Mouse (Mus musculus) heart, embryonic 13.5 days (tissue): Measurements from ENCODE around the gene Npc2. TPM values are rescaled to one million over a fixed set of nuclear protein-coding genes. Genes with fewer than 3 reads are reported as not detected.

Source experiments
- ATAC-seq: fragments of 200-750 bp; cut with Nextera tagmentation; 2 replicates; pipeline ENCODE4 v1.8.0; 2017; ENCODE audit warnings: moderate TSS enrichment; ENCODE audit not compliant: insufficient number of reproducible peaks, low FRiP score, low TSS enrichment; ENCODE audit errors: extremely low read depth
- H3K27ac ChIP-seq: fragments of 300-500 bp; sonication (generic); replicated peaks from 2 replicates; pipeline ENCODE4 v1.5.1; 2015; ENCODE audit warnings: moderate library complexity, mild to moderate bottlenecking, inconsistent platforms
- H3K27me3 ChIP-seq: fragments of 300-500 bp; sonication (generic); replicated peaks from 2 replicates; pipeline ENCODE4 v1.6.1; 2015; ENCODE audit warnings: mild to moderate bottlenecking, inconsistent platforms
- H3K36me3 ChIP-seq: fragments of 300-500 bp; sonication (generic); 2 replicates; pipeline ENCODE4 v1.6.1; 2015; ENCODE audit warnings: mild to moderate bottlenecking, inconsistent platforms
- H3K4me1 ChIP-seq: fragments of 300-500 bp; sonication (generic); 2 replicates; pipeline ENCODE4 v1.6.1; 2015; ENCODE audit warnings: inconsistent platforms
- H3K4me2 ChIP-seq: fragments of 300-500 bp; sonication (generic); 2 replicates; pipeline ENCODE4 v1.6.1; 2015; ENCODE audit warnings: inconsistent platforms, mild to moderate bottlenecking, moderate library complexity
- H3K4me3 ChIP-seq: fragments of 300-500 bp; sonication (generic); 2 replicates; pipeline ENCODE4 v1.5.1; 2015; ENCODE audit warnings: moderate library complexity, mild to moderate bottlenecking, inconsistent platforms
- H3K9ac ChIP-seq: fragments of 300-500 bp; sonication (generic); 2 replicates; pipeline ENCODE4 v1.6.1; 2015; ENCODE audit warnings: inconsistent platforms, mild to moderate bottlenecking, moderate library complexity
- H3K9me3 ChIP-seq: fragments of 300-500 bp; sonication (generic); 2 replicates; pipeline ENCODE4 v1.6.1; 2016; ENCODE audit warnings: inconsistent platforms
- WGBS: fragments of 180-500 bp; shearing (Covaris S2); methylation state at CpG from one replicate; pipeline ENCODE4 v1.1.7; 2015; ENCODE audit warnings: mixed read lengths; 5-methylcytosine and 5-hydroxymethylcytosine counted together
- polyA plus RNA-seq: library from polyadenylated mRNA; unstranded; fragments of >200 nt; fragmentation: Nextera tagmentation; extraction: Ambion mirVana; gene quantifications from 2 replicates; pipeline ENCODE4 v1.2.1, GENCODE M21; 2015

Gene Npc2
- polyA plus RNA-seq, 1 experiment from 2014 or later = 55.8 TPM

- H3K4me3 ChIP-seq = no peak overlapping the region
- 68% methylated on average over 1 of the region's 1 CpGs for WGBS
- no peak for ATAC-seq
- H3K27me3 ChIP-seq = peaks cover 98% of the 10 kb centered on the region
- H3K9ac ChIP-seq = no peak overlapping the region
- peaks cover 22% of the 10 kb centered on the region for H3K4me1 ChIP-seq
- no peak overlapping the region for H3K27ac ChIP-seq
- H3K4me2 ChIP-seq = no peak overlapping the region
- H3K36me3 ChIP-seq = no peaks in the 10 kb centered on the region
- no peaks in the 10 kb centered on the region for H3K9me3 ChIP-seq
These were observed 33.1 kb upstream of the Npc2 start for GRCm38 (mm10) chr12:84806010-84806409.

- 51% methylated on average over 9 of the region's 9 CpGs for WGBS
- peak; percentile 28 for ATAC-seq
- H3K27ac ChIP-seq = no peak overlapping the region
These were observed 32.4 kb upstream of the Npc2 start for GRCm38 (mm10) chr12:84805228-84805842.

GRCm38 (mm10) chr12:84802625-84803024 lies 29.7 kb upstream of the Npc2 start:
- ATAC-seq = no peak
- Histone ChIP-seq H3K36me3 (no peaks in the 10 kb centered on the region), H3K9ac (no peak overlapping the region), H3K4me2 (no peak overlapping the region), H3K4me3 (no peak overlapping the region), H3K4me1 (peaks cover 33% of the 10 kb centered on the region), H3K27me3 (peaks cover 96% of the 10 kb centered on the region), H3K9me3 (no peaks in the 10 kb centered on the region), H3K27ac (no peak overlapping the region)
- 84% methylated on average over 3 of the region's 3 CpGs for WGBS

More at GRCm38 (mm10) chr12:84805228-84805842, 32.4 kb upstream of the Npc2 start:
- H3K9me3 ChIP-seq = no peaks in the 10 kb centered on the region
- H3K4me3 ChIP-seq = no peak overlapping the region
- H3K4me1 ChIP-seq = peaks cover 29% of the 10 kb centered on the region
- no peak overlapping the region for H3K4me2 ChIP-seq
- H3K9ac ChIP-seq = no peak overlapping the region
- H3K27me3 ChIP-seq = peaks cover 97% of the 10 kb centered on the region
- no peaks in the 10 kb centered on the region for H3K36me3 ChIP-seq

DNA sequence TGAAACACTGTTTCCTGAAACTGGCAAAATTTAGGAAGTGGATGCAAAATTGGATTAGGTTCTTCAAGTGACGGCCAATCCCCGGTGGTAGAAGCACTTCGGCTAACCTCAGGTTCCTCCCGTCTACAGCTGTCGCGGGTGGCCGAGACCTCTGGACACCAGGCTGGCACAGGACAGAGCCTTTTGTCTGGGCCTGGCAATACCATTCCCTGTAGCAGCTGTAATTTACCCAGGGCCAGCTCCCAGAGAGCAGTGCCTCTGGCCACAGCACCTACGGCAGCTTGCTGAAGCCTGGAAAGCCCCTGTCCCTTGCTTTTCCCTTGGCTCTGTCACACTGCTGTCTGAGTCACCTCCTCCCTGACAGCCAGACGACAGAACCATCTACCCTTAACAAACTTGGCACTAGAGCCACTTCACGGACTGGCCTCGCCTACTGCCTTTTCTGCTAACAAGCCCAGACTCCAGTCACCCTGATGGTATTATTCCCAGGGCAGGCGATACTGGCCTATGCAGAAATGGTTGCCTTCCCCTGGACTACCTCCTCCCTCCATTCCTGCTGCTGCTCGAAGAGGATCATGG lies 28.7 kb upstream of the Npc2 start:
- WGBS = 69% methylated on average over 13 of the region's 13 CpGs
- H3K27me3 ChIP-seq = peaks cover 96% of the 10 kb centered on the region

DNA sequence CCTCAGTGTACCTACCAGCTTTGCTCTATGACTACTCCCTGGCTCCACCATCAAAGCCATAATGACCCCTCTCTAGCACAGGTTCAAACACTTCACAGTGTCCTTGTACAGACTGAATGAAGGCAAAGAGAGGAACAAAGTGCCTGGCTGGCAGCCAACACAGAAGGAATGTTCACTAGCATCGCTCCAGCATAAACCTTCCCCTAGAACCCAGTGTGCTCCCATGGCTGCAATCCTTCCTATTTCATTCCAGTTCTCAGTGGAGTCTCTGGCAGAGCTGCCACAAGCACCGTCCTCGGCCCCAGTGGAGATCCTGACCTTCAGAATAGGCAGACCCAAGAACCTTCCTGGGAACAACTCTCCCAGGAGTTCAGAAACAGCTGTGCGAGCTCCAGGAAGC lies 27.5 kb upstream of the Npc2 start:
- Histone ChIP-seq H3K27ac (no peak overlapping the region), H3K4me1 (peaks cover 18% of the 10 kb centered on the region), H3K9ac (no peak overlapping the region), H3K4me3 (no peak overlapping the region), H3K27me3 (peaks cover 96% of the 10 kb centered on the region), H3K9me3 (no peaks in the 10 kb centered on the region), H3K36me3 (no peaks in the 10 kb centered on the region), H3K4me2 (no peak overlapping the region)
- no peak for ATAC-seq
- WGBS = 30% methylated on average over 4 of the region's 4 CpGs

More for the DNA sequence above, 28.7 kb upstream of the Npc2 start:
- ATAC-seq = no peak
- Histone ChIP-seq H3K4me3 (no peak overlapping the region), H3K9ac (no peak overlapping the region), H3K4me2 (no peak overlapping the region), H3K27ac (no peak overlapping the region), H3K9me3 (no peaks in the 10 kb centered on the region), H3K4me1 (peaks cover 29% of the 10 kb centered on the region), H3K36me3 (no peaks in the 10 kb centered on the region)

DNA sequence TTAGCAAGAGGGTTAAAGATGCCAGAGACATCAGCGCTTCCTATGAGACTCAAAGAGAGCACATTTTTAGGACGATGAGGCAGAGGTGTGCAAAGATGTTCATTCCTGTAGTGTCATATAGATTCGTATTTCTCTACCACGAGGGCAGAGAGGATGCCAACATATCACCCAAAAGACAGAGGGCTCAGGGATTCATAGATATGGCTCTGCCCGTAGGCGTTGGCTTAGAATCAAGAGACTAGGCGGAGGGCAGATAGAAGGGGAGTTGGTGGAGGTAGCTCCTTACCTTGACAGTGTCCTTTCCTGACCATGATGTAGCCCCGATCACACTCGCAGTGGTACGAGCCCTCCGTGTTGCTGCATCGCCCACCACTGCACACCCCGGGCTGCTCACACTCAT lies 26.1 kb upstream of the Npc2 start:
- Histone ChIP-seq H3K27ac (no peak overlapping the region), H3K4me1 (peaks cover 12% of the 10 kb centered on the region), H3K9me3 (no peaks in the 10 kb centered on the region), H3K4me3 (no peak overlapping the region), H3K27me3 (peaks cover 97% of the 10 kb centered on the region), H3K36me3 (no peaks in the 10 kb centered on the region), H3K9ac (no peak overlapping the region), H3K4me2 (no peak overlapping the region)
- ATAC-seq = no peak
- WGBS = 85% methylated on average over 13 of the region's 13 CpGs

- H3K9me3 ChIP-seq = no peaks in the 10 kb centered on the region
- H3K4me3 ChIP-seq = no peak overlapping the region
- no peak overlapping the region for H3K9ac ChIP-seq
- H3K4me1 ChIP-seq = no peaks in the 10 kb centered on the region; the same call in 1 of the 2 replicates
- peaks cover 100% of the 10 kb centered on the region for H3K27me3 ChIP-seq
- WGBS = 76% methylated on average over 8 of the region's 8 CpGs
- no peak overlapping the region for H3K4me2 ChIP-seq
- no peaks in the 10 kb centered on the region for H3K36me3 ChIP-seq
- H3K27ac ChIP-seq = no peak overlapping the region
- ATAC-seq = no peak
These were observed 21.7 kb upstream of the Npc2 start for GRCm38 (mm10) chr12:84794647-84795046.

DNA sequence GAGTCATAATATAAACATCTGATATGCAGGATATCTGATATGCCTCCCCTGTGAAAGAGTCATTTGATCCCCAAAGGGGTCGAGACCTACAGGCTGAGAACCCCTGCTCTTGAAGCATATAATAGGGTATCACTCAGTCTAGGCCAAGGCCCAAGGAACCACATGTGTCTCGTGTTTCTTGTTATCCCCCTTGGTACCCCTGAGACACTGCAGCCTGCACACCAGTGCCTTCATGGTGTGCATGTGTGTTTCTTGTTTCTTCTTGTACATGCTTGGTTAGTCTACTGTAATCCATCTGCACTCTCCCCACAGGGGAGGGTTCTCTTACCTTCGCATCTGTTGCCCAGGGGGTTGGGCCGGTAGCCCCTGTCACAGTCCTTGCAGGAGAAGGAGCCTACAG lies 19.7 kb upstream of the Npc2 start:
- Histone ChIP-seq H3K9ac (no peak overlapping the region), H3K27me3 (peaks cover 100% of the 10 kb centered on the region), H3K27ac (no peak overlapping the region), H3K4me2 (no peak overlapping the region), H3K36me3 (no peaks in the 10 kb centered on the region), H3K9me3 (no peaks in the 10 kb centered on the region), H3K4me1 (no peaks in the 10 kb centered on the region), H3K4me3 (no peak overlapping the region)
- WGBS = 76% methylated on average over 4 of the region's 4 CpGs
- ATAC-seq = no peak

DNA sequence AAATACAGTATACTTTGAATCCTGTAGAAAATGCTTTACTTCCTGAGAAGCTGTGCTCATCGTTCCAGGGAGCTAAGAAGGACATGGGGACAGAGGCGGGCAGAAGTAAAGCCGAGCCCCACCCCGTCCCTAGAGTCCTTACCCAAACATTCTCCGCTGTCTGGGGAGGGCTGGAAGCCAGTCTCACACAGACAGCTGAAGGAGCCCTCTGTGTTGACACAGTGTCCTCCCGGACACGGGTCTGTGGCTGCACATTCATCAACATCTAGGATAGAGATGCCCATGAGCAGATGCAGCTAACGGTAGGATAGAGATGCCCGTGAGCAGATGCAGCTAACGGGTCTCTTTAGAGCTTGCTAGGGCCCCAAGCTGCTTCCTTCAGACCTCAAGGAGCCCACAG lies 17.9 kb upstream of the Npc2 start:
- Histone ChIP-seq H3K4me3 (no peak overlapping the region), H3K9ac (no peak overlapping the region), H3K9me3 (no peaks in the 10 kb centered on the region), H3K36me3 (no peaks in the 10 kb centered on the region), H3K27me3 (peaks cover 100% of the 10 kb centered on the region), H3K4me2 (no peak overlapping the region), H3K4me1 (no peaks in the 10 kb centered on the region), H3K27ac (no peak overlapping the region)
- 43% methylated on average over 10 of the region's 10 CpGs for WGBS
- no peak for ATAC-seq

GRCm38 (mm10) chr12:84786091-84786490 lies 13.1 kb upstream of the Npc2 start:
- H3K36me3 ChIP-seq = no peaks in the 10 kb centered on the region
- no peaks in the 10 kb centered on the region for H3K9me3 ChIP-seq
- no peak overlapping the region for H3K9ac ChIP-seq
- H3K4me1 ChIP-seq = peaks cover 6% of the 10 kb centered on the region; the same call in 1 of the 2 replicates
- H3K27ac ChIP-seq = no peak overlapping the region
- H3K4me2 ChIP-seq = no peak overlapping the region
- no peak overlapping the region for H3K4me3 ChIP-seq
- 72% methylated on average over 5 of the region's 5 CpGs for WGBS
- H3K27me3 ChIP-seq = peaks cover 79% of the 10 kb centered on the region
- ATAC-seq = no peak

DNA sequence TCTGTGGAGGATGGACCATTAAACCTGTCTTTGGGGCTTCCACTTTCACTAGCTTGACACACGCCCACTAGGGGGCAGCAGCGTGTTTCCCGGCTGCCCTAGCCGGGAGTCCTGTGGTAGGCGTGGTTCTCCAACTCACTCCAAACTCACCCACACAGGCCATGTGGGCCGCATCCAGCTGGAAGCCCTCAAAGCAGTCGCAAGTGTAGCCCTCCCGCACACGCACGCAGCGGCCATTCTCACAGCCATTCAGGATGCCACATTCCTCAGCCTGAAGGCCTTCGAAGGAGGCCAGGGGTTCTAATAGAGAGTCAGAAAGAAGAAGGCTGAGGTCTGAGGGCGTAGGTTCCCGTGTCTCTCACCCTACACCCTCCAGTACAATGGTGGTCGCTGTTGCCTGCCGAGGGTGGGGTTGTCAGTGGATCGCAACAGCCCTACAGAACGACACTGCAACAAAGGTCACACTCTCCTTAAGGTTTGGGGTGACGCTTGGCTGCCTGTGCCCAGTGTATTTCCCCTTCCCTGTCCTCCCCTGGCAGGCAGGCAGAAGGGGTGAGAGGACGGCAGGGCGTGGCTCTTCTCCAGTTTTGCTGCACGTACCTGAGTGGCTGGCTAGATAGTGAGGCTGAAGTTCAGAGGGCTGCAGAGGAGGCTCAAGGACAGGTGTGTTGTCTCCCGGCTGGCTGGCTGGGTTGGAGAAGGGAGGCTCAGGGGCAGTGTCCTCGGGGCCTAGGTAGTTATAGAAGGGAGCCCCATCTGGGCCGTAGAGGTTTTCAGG lies 11.8 kb upstream of the Npc2 start:
- H3K9ac ChIP-seq = peak overlapping the region; percentile 41; the same call in 1 of the 2 replicates
- H3K27ac ChIP-seq = no peak overlapping the region
- H3K27me3 ChIP-seq = peaks cover 66% of the 10 kb centered on the region
- peaks cover 6% of the 10 kb centered on the region; the same call in 1 of the 2 replicates for H3K4me1 ChIP-seq
- peak; percentile 38; the same call in 1 of the 2 replicates for ATAC-seq
- WGBS = 30% methylated on average over 25 of the region's 25 CpGs
- no peaks in the 10 kb centered on the region for H3K9me3 ChIP-seq
- H3K4me3 ChIP-seq = no peak overlapping the region
- H3K4me2 ChIP-seq = peak overlapping the region; percentile 45
- no peaks in the 10 kb centered on the region for H3K36me3 ChIP-seq
